Mouse (Mus musculus) frontal cortex, postnatal 36 days (tissue): ENCODE measurements at regions not wholly inside any gene's neighbourhood (a gene's known extent, or its start where the extent isn't known, plus 50 kb on each side); places are given as distances from the start of the nearest gene placed in this dataset.

ENCODE experiments used
- DNase-seq, 2 experiments: peaks; one replicate each; pipeline ENCODE4 v3.0.0; 2022; ENCODE audit warnings: low spot score in 2 of 2

- DNase-seq, result no peak
These were observed 53.1 kb upstream of the Rai14 start for GRCm38 (mm10) chr15:10767535-10767934.

- no peak for DNase-seq
These were observed 56.2 kb upstream of the Rai14 start for GRCm38 (mm10) chr15:10770410-10771310.

- DNase-seq, result no peak
These were observed 56.9 kb upstream of the Rai14 start for GRCm38 (mm10) chr15:10771311-10771690.

- DNase-seq, result no peak
These were observed 65.7 kb upstream of the Rai14 start for GRCm38 (mm10) chr15:10779941-10780620.

- no peak for DNase-seq
These were observed 74.9 kb upstream of the Rai14 start for GRCm38 (mm10) chr15:10789371-10789770.

- no peak for DNase-seq
These were observed 76.6 kb upstream of the Rai14 start for GRCm38 (mm10) chr15:10790862-10791497.

- DNase-seq, result no peak
These were observed 77.2 kb upstream of the Rai14 start for GRCm38 (mm10) chr15:10791516-10792112.

- no peak for DNase-seq
These were observed 77.7 kb upstream of the Rai14 start for GRCm38 (mm10) chr15:10792156-10792555.

- no peak for DNase-seq
These were observed 80.8 kb upstream of the Rai14 start for GRCm38 (mm10) chr15:10795126-10795792.

GRCm38 (mm10) chr15:10799656-10800055 lies 85.2 kb upstream of the Rai14 start:
- no peak for DNase-seq

GRCm38 (mm10) chr15:10814195-10814594 lies 99.8 kb upstream of the Rai14 start:
- DNase-seq, result no peak

GRCm38 (mm10) chr15:10814709-10815108 lies 100.3 kb upstream of the Rai14 start:
- no peak for DNase-seq

- peak; percentile 18 to 67 for DNase-seq
These were observed 101.8 kb upstream of the Rai14 start for GRCm38 (mm10) chr15:10816213-10816621.

- peak; percentile 16 to 25 for DNase-seq
These were observed 103.8 kb upstream of the Rai14 start for GRCm38 (mm10) chr15:10818216-10818615.

GRCm38 (mm10) chr15:10818706-10819105 lies 104.3 kb upstream of the Rai14 start:
- DNase-seq, result no peak

GRCm38 (mm10) chr15:10823933-10824332 lies 109.5 kb upstream of the Rai14 start:
- DNase-seq, result peak; percentile 47 to 56

- no peak for DNase-seq
These were observed 115.2 kb upstream of the Rai14 start for GRCm38 (mm10) chr15:10829588-10829987.

GRCm38 (mm10) chr15:10830478-10830877 lies 116.1 kb upstream of the Rai14 start:
- no peak for DNase-seq

GRCm38 (mm10) chr15:10831106-10831505 lies 116.7 kb upstream of the Rai14 start:
- no peak for DNase-seq

- no peak for DNase-seq
These were observed 117.9 kb upstream of the Rai14 start for GRCm38 (mm10) chr15:10832331-10832730.

- no peak for DNase-seq
These were observed 118.1 kb upstream of the C1qtnf3 start for GRCm38 (mm10) chr15:10833866-10834571.
